Comparison of ENCODE assay signal across 12 mouse cellular contexts in the genomic region with DNA sequence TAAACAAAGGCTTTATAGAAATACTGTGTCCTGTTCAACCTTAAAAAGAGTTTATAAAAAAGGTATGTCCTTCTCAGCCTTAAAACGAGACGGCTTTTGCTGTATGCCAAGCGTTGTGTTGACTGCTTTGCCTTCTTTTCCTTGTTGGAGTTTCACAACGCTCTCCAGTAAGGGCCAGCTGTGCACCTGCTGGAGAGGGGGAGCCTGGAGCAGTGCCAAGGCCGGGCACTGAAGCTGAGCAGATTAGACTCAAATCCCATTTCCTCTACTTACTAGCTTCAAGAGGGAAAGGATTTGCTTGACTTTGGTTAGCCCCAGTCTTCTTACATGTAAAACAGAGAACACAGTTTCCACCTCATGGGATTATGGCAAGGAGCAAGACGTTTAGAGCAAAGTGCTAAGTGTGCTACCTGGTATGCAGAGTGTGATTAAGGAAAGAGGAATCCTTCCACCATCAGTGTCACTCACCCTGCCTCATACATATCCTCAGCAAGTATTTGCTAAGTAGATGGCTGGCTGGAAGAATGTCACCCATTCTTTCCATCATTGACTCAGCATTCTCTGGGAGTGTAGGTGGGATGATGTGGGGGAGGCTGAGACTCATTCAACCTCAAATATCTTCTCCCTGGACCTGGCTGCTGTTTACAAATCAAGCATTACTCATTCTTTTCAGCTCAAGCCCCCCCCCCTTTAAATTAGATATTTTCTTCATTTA.
DNase-seq lines count a peak whose midpoint lies in the region; ATAC-seq lines count a peak whose summit lies in the region.
"Had no signal": no experiment of that assay in that cellular context is flagged by ENCODE, and none has a peak within 500 bp of the region (broad histone marks: within the 10 kb centered on the region; RNA-seq: fewer than 3 reads in every experiment).

No protein-coding gene starts in this region.

- 69% methylated on average over 6 of the region's 6 CpGs for WGBS in hindbrain, embryonic 16.5 days
- WGBS in hindbrain, embryonic 13.5 days = 77% methylated on average over 6 of the region's 6 CpGs

- no peak overlapping the region for H3K9ac ChIP-seq in hindbrain, embryonic 16.5 days (ENCODE audit: low read depth, low read length)
- H3K9ac ChIP-seq in hindbrain, embryonic 13.5 days = no peak overlapping the region

- no peaks in the 10 kb centered on the region for H3K27me3 ChIP-seq in hindbrain, embryonic 16.5 days (replicated peaks; ENCODE audit: control insufficient read depth, insufficient read depth, low read length)
- H3K27me3 ChIP-seq in hindbrain, embryonic 13.5 days = no peaks in the 10 kb centered on the region

- no peak overlapping the region for H3K4me3 ChIP-seq in hindbrain, embryonic 16.5 days (ENCODE audit: low read length)
- no peak overlapping the region for H3K4me3 ChIP-seq in hindbrain, embryonic 13.5 days
- H3K4me3 ChIP-seq: heart, embryonic 10.5 days had no signal

- no peaks in the 10 kb centered on the region for H3K36me3 ChIP-seq in hindbrain, embryonic 16.5 days (ENCODE audit: control insufficient read depth, insufficient read depth, low read length)
- H3K36me3 ChIP-seq in hindbrain, embryonic 13.5 days = no peaks in the 10 kb centered on the region
- H3K36me3 ChIP-seq: heart, embryonic 10.5 days had no signal

- DNase-seq in right cerebral cortex, adult 2 months (ENCODE audit: low spot score in 2 of 2) = peak; percentile 7 to 23
- no peak for DNase-seq in right cerebral cortex, postnatal 36 days (ENCODE audit: low spot score in 2 of 2)
- DNase-seq in lung, adult 18-20 months = peak; percentile 53 to 72
- DNase-seq in right cerebral cortex, postnatal 4 days = peak; percentile 33
- DNase-seq: embryo, embryonic 11 days; thymus, adult 18-20 months had no signal

- H3K4me1 ChIP-seq in hindbrain, embryonic 16.5 days (ENCODE audit: control insufficient read depth, insufficient read depth, low read depth, low read length) = no peaks in the 10 kb centered on the region
- H3K4me1 ChIP-seq in hindbrain, embryonic 13.5 days (replicated peaks) = no peaks in the 10 kb centered on the region
- H3K4me1 ChIP-seq: heart, embryonic 10.5 days had no signal

- no peak overlapping the region for H3K27ac ChIP-seq in hindbrain, embryonic 16.5 days (ENCODE audit: low read depth, low read length)
- H3K27ac ChIP-seq in hindbrain, embryonic 13.5 days = no peak overlapping the region
- H3K27ac ChIP-seq: heart, embryonic 10.5 days had no signal

- no peak overlapping the region for H3K4me2 ChIP-seq in hindbrain, embryonic 16.5 days (ENCODE audit: low read length)
- H3K4me2 ChIP-seq in hindbrain, embryonic 13.5 days = no peak overlapping the region

- ATAC-seq in hindbrain, embryonic 16.5 days = 0 out of 2 replicates have a peak, but pooled peaks have one; percentile 52
- no peak for ATAC-seq in hindbrain, embryonic 13.5 days (ENCODE audit: low FRiP score)
- ATAC-seq in erythroblast, adult 5-6 weeks (replicated peaks; ENCODE audit: low FRiP score, poor library complexity, severe bottlenecking) = no peak
- no peak for ATAC-seq in CD4-positive, CD25-positive, alpha-beta regulatory T cell, adult 4 months
- ATAC-seq: activated CD4-positive, CD25-positive, alpha-beta regulatory T cell, adult 4 months had no signal

- no peaks in the 10 kb centered on the region for H3K9me3 ChIP-seq in hindbrain, embryonic 16.5 days (ENCODE audit: control insufficient read depth, low read length)
- no peaks in the 10 kb centered on the region for H3K9me3 ChIP-seq in hindbrain, embryonic 13.5 days
- H3K9me3 ChIP-seq: heart, embryonic 10.5 days had no signal

Comparison
In these comparisons a context has a peak if more than half of its experiments do, and no peak if none do; other contexts are left out.
1. DNase-seq: peak in right cerebral cortex, adult 2 months (2 of 2), lung, adult 18-20 months (2 of 2) and right cerebral cortex, postnatal 4 days (single experiment); none in right cerebral cortex, postnatal 36 days (0 of 2).